Mouse (Mus musculus) thymus, adult 2 months (tissue): ENCODE results near the gene Dusp7.

ENCODE experiments used
- CTCF ChIP-seq: fragments of 200-500 bp; IDR thresholded peaks from 2 replicates; pipeline ENCODE4 v1.5.1; 2012; ENCODE audit warnings: mild to moderate bottlenecking, control low read depth, low read length, moderate library complexity, borderline replicate concordance; ENCODE audit not compliant: control insufficient read depth, poor library complexity, insufficient read depth; ENCODE audit errors: extremely low read depth
- POLR2A ChIP-seq: fragments of 200-500 bp; IDR thresholded peaks from 2 replicates; pipeline ENCODE4 v1.6.1; 2012; ENCODE audit warnings: mild to moderate bottlenecking, low read length, control low read depth, moderate library complexity; ENCODE audit not compliant: control insufficient read depth, poor library complexity, insufficient read depth; ENCODE audit errors: extremely low read depth

- TF ChIP-seq CTCF (no peak), POLR2A (no peak)
These were observed 42.7 kb downstream of the Dusp7 start for GRCm38 (mm10) chr9:106411091-106411594.
